Mouse (Mus musculus) thymus, adult 2 months (tissue): Measurements from ENCODE around the gene Zmym5.

Source experiments
- CTCF ChIP-seq: fragments of 200-500 bp; IDR thresholded peaks from 2 replicates; pipeline ENCODE4 v1.5.1; 2012; ENCODE audit warnings: mild to moderate bottlenecking, control low read depth, low read length, moderate library complexity, borderline replicate concordance; ENCODE audit not compliant: control insufficient read depth, poor library complexity, insufficient read depth; ENCODE audit errors: extremely low read depth
- POLR2A ChIP-seq: fragments of 200-500 bp; IDR thresholded peaks from 2 replicates; pipeline ENCODE4 v1.6.1; 2012; ENCODE audit warnings: mild to moderate bottlenecking, low read length, control low read depth, moderate library complexity; ENCODE audit not compliant: control insufficient read depth, poor library complexity, insufficient read depth; ENCODE audit errors: extremely low read depth

DNA sequence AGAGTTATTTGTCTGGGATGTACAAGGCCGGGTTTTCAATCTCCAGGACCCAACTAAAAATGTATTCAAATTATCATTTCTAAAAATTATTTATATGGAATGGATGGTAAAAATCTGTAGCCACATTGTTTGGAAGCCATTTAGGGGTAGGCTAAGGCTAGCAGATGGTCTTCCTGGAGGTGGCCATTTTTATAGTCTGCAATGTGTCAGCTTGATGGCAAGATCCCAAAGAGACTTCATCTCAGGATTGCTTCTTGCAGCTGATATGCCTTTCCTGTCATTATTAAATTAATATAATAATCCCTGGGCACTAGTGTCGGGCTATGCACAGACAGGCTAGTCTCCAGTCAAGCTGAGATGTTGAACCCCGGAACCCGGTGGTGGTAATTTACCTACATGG is 60.2 kb downstream of the Zmym5 start:
- TF ChIP-seq CTCF (no peak), POLR2A (no peak)
